Mouse (Mus musculus) MEL (cell line): ENCODE measurements around the gene Lmntd1.

Experiments used
- CHD2 ChIP-seq: IDR thresholded peaks from 2 replicates; pipeline ENCODE4 v1.6.1; 2011; ENCODE audit warnings: low read length, improper control_type of control experiment
- CTCF ChIP-seq, 3 experiments: IDR thresholded peaks in 2 of 3; conservative IDR thresholded peaks in 1 of 3; 2 replicates each; pipeline ENCODE4 v1.5.1; 2011 to 2012; ENCODE audit warnings: low read length in 3 of 3, low read depth in 2 of 3, mild to moderate bottlenecking in 2 of 3, improper control_type of control experiment in 1 of 3, inconsistent platforms in 1 of 3, mixed read lengths in 1 of 3, moderate library complexity in 1 of 3; ENCODE audit not compliant: control insufficient read depth in 1 of 3, insufficient read depth in 1 of 3, poor library complexity in 1 of 3, severe bottlenecking in 1 of 3
- ETS1 ChIP-seq: IDR thresholded peaks from 2 replicates; pipeline ENCODE4 v1.6.1; 2012; ENCODE audit warnings: low read depth, mild to moderate bottlenecking, inconsistent platforms, low read length, improper control_type of control experiment, moderate library complexity
- MAZ ChIP-seq: IDR thresholded peaks from 2 replicates; pipeline ENCODE4 v1.6.1; 2012; ENCODE audit warnings: low read depth, mild to moderate bottlenecking, inconsistent platforms, low read length, improper control_type of control experiment
- POLR2A ChIP-seq, 2 experiments: IDR thresholded peaks; 2 replicates each; pipeline ENCODE4 v1.6.1; 2011 to 2012; ENCODE audit warnings: low read length in 2 of 2, mild to moderate bottlenecking in 2 of 2, control low read depth in 1 of 2, improper control_type of control experiment in 1 of 2, low read depth in 1 of 2, moderate library complexity in 1 of 2; ENCODE audit not compliant: control insufficient read depth in 1 of 2, insufficient read depth in 1 of 2, poor library complexity in 1 of 2
- RCOR1 ChIP-seq: IDR thresholded peaks from 2 replicates; pipeline ENCODE4 v1.6.1; 2012; ENCODE audit warnings: low read depth, mild to moderate bottlenecking, inconsistent platforms, low read length, improper control_type of control experiment
- UBTF ChIP-seq: IDR thresholded peaks from 2 replicates; pipeline ENCODE4 v1.6.1; 2012; ENCODE audit warnings: low read depth, mild to moderate bottlenecking, inconsistent platforms, low read length, improper control_type of control experiment, moderate library complexity, borderline replicate concordance; ENCODE audit not compliant: insufficient read depth

DNA sequence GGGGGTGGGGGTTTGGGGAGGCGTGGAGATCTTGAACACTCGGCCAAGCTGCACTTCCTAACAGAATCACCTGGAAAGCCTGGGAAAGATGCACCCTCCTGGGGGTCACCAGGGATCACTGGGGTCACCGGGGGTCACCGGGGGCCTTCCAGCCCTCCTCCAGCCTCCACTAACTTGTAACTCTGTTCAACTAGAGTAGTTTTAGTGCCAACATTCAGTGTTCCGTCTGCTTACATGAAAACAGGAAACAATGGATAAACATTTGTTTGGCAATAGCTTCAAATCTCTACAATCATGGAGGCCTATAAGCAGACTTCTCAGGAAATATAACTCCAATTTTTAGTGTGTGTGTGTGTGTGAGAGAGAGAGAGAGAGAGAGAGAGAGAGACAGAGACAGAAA lies 38.9 kb upstream of the Lmntd1 start:
- TF ChIP-seq MAZ (no peak), POLR2A (IDR thresholded peaks at IDR 0.05; ENCODE audit: control insufficient read depth in 1 of 2, insufficient read depth in 1 of 2, low read depth in 1 of 2, low read length in 2 of 2, poor library complexity in 1 of 2) (no peak), UBTF (no peak), CTCF (IDR thresholded peaks at IDR 0.05 in 2 of 3, conservative IDR thresholded peaks at IDR 0.05 in 1 of 3; ENCODE audit: control insufficient read depth in 1 of 3, insufficient read depth in 1 of 3, low read depth in 2 of 3, low read length in 3 of 3, poor library complexity in 1 of 3, severe bottlenecking in 1 of 3) (no peak), ETS1 (no peak), CHD2 (no peak), RCOR1 (no peak)
